Mouse (Mus musculus) layer of hippocampus, postnatal 25 days (tissue): Measurements from ENCODE around the gene Tor1b. TPM values are rescaled to one million over a fixed set of nuclear protein-coding genes. Genes with fewer than 3 reads are reported as not detected.
"Not testable (repeated sequence)": the region's sequence is repeated elsewhere in the genome, so short reads cannot be mapped to it uniquely, and the experiment has no call there.

Experiments used
- DNase-seq, 2 experiments: peaks; one replicate each; pipeline ENCODE4 v3.0.0; 2022; ENCODE audit warnings: mixed read lengths in 2 of 2, low spot score in 1 of 2; ENCODE audit errors: extremely low spot score in 1 of 2
- total RNA-seq, 2 experiments: library from RNA; stranded (reverse); gene quantifications; 2 replicates each; pipeline ENCODE4 v1.2.3; 2021

Gene Tor1b
- total RNA-seq, 2 experiments from 2014 or later, result 37.4 to 39.6 TPM

DNA sequence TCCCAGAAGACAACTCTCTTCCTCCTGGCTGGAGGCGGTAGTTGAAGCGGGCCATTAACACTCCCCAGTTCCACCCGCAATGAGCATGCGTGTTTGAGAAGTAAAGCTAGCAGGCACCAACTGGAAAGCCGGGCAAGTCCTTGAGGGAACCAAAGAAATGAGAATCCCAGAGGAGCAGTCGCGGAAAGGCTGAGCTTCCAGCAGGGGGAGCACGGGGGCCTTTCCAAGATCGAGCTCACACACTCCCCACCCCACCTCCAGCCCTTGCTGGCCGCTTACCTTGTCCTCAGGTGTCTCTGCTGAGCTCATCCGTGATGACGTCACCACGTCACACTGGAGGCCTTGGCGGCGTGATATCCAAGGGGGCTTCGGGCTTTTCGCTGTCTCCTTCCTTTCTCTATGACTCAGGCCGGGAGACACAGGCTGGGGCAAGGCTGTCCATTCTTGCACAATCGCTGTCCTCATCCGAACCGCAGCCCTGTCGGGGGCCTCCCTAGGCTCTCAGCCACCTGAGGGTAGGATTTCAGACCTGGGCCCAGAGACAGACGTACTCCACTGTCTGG is 23.2 kb upstream of the Tor1b start, which contains the start of gene Ptges:
Gene Ptges (minus strand): TSS at position 381 of the 563 bp plus-strand sequence.
- peak; percentile 64 to 74 for DNase-seq

DNA sequence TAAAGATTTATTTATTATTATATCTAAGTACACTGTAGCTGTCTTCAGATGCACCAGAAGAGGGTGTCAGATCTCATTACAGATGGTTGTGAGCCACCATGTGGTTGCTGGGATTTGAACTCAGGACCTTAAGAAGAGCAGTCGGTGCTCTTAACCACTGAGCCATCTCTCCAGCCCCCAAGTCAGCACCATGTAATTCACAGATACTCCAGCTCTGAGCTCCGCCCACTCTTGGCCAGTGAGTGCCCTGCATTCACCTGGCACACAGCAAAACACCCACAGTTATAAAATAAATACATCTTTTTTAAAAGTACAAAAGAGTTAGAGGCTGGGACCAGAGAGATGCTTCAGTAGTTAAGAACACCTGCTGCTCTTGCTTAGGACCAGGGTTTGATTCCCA is 21.9 kb upstream of the Tor1b start:
- DNase-seq, result not testable (repeated sequence)

DNA sequence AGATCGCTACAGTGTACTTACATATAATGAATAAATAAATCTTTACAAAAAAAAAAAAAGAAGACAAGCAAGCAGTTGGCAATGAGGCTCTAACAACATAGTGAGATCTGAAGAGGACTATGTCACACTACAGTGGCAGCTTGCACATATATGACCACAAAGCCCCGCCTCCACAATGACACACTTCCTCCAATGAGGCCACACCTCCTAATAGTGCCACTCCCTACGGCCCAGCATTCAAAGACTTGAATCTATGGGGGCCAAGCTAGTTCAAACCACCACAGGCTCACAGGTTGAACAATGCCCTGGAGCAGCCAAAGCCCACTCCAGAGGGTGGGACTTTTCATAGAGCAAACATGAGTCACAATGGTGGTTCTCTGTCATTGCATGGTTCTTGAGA is 20.8 kb upstream of the Tor1b start:
- no peak for DNase-seq

DNA sequence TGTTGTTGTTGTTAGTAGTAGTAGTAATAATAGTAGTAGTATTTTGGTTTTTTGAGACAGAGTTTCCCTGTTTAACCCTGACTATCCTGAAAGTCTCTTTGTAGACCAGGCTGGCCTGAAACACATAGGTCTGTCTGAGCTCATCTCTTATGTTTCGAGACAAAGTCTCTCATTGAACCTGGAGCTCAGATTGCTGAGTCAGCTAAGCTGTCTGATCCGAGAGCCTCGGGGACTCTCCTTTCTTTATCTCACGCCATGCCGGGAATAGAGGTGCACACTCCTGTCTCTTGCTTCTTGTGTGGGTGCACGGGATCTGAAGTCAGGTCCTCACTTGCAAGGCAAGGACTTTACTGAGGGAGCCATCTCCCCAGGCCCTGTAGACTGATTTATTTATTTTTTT is 19.7 kb upstream of the Tor1b start:
- DNase-seq, result no peak

DNA sequence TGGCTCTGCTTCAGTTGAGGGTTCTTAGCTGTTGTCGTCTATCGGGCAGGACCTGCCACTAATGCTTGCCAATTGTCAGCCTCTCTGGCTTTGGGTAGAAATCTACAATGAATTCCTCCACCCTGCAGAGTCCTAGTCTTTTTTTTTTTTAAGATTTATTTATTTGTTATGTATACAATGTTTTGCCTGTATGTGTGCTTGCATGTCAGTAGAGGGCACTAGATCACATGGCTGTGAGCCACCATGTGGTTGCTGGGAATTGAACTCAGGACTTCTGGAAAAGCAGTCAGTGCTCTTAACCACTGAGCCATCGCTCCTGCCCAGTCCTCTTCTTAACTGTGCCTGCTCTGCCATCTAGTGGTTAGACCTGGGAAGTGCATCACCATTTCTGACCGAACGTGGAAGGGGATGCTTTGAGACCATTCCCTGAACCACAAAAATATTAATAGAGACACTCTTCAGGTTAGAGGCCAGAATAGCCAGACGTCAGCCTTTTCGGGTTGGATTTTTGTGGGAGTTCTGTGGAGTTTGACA is 18.8 kb upstream of the Tor1b start:
- DNase-seq, result peak; percentile 55 to 79

DNA sequence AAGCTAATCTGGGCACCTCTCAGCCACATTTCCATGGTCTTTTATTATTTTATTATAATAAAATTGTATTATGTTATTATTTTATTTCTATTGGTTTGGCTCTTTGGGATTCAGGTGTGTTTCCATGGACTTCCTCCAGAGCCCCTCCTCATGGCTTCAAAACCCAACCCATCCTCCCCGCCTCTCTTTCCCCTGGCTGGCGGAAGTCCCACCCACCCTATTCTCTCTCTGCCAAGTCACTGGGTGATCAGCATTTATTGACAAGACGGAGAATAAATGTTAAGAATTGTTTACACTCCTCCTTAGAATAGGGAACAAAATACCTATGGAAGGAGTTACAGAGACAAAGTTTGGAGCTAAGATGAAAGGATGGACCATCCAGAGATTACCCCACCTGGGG is 16.0 kb upstream of the Tor1b start:
- DNase-seq, result no peak

DNA sequence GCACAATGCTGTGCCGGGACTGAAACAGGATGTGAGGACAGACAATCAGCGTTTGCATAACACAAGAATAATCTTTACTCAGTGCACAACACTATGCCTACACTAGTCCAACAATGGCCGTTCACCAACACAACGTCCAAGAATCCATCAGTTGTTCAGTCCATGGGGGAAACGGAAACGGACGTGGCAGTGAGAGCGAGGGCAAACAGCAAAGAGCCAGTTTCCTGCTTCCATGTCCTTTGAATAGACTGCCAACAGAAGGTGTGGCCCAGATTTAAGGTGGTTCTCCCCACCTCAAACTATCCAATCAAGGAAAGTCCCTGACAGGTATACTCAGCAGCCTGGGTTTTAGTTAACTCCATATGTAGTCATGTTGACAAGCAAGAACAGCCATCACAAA is 15.0 kb upstream of the Tor1b start:
- DNase-seq, result no peak

DNA sequence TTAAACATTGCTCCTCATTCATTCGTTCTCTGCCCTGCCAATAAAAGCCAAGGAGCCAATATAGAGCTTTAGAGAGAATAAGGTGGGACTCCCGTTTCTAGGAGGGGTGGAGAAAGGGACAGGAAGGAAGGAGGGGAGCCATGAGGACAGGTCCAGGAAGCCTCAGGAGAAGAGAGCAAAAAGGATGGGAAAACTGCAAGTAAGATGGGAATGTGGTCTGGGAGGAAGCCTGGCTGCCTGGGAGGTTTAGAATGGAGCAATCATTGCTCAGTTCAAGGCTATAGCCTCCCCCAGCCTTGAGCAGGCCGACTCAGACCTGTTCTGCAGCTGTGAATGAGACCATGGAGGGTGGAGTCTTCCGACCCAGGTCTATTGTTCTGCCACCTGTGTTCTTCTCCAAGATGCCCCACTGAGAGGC is 14.2 kb upstream of the Tor1b start:
- DNase-seq, result no peak

DNA sequence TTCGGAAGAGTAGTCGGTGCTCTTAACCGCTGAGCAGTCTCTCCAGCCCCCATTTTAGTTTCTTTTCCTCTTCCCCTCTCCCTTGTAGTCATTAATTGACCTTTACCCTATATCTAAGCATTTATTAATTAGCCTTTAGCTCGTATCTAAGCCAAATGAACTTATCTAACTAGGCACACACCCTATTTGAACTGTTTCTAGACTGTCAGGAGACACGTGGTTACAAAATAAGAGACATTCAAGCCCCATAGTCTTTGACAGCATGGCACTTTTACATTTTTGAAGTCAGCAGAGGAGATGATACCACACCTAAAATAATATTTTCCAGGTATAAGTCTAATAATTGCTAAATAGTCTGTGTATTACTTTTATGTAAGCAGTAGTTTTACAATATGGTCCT is 11.2 kb upstream of the Tor1b start:
- no peak for DNase-seq

DNA sequence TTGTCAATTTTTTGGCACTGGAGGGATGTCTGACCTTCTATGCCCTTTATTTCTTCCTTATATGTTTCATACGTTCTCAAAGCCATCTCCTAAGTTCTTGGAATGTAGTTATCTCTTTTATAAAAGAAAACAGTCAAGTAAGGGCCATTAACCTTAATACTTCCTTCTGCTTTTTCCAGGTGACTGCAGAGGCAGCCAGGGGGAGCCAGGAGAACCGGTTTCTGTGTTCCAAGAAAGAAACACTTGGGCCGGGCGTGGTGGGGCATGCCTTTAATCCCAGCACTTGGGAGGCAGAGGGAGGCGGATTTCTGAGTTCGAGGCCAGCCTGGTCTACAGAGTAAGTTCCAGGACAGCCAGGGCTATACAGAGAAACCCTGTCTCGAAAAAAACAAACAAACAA is 10.6 kb upstream of the Tor1b start:
- DNase-seq, result not testable (repeated sequence)

DNA sequence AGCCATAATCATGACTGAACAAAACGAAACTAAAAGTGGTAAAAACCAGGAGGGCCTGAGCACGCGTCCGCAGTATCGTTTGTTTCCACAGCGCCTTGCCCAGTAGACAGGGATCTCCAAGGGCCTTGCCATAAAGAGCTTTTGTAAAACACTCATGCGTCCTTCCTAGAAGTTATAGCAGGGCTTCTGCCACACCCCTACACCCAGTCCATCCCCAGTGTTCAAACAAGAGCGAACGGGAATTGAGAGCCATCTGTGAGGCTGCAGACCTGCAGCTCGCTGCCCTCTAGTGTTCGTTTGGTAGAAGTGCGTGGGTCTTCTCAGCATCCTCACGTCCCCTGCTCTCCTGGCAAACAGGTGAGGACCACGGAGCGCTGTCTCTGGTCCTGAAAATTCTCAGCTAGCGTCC is 10.2 kb upstream of the Tor1b start:
- peak; percentile 29 to 39 for DNase-seq

DNA sequence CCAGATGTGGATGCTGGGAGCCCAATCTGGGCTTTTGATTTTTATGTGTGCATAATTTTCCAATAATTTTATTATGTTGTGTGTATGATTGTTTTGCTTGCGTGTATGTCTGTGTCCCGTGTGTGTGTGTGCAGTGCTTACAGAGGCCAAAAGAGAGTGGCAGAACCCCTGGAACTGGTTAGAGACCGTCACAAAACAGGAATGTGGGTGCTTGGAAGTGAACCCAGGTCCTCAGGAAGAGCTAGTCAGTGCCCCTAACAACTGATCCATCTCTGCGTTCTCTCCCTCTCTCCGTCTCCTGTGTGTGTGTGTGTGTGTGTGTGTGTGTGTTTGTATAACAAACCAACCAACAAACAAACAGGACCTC is 319 bp upstream of the Tor1b start:
- DNase-seq, result no peak

DNA sequence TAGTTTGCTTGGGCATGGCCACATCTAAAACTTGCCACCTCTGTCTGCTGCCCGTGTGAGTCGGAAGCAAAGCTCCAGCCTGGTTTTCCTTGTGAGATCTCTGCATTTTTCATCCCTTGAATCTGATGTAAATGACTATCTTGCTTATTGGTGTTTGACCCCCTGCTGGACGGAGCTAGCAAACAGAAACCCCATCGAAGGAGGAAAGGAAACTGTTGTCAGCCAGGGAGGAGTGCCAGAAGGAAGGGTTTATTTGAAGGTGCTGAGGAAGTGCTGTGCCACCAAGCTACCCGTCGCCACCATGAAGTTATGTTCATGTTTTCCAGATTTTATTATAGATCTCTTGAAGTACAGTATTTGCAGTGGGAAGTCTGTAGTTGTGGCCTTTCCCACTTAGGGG is 2.0 kb downstream of the Tor1b start:
- DNase-seq, result no peak

DNA sequence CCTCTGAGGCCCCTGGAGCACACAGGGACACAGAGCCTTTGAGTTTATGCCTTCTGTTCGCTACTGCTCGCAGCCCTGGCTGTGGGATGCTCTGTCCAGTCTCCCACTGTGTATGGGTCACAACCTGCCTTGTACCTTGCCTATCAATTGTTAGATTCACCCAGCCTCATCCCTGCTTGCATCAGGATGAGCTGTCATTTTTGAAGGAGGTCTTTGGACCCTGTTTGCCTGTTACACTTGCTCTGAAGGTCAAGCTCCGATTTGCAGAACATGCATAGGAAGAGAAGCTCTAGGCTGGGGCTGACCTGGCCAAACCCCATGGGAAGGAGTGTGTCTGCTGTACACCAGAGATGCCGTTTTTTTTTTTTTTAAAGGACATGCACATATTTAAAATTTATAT is 4.8 kb downstream of the Tor1b start:
- DNase-seq, result no peak

DNA sequence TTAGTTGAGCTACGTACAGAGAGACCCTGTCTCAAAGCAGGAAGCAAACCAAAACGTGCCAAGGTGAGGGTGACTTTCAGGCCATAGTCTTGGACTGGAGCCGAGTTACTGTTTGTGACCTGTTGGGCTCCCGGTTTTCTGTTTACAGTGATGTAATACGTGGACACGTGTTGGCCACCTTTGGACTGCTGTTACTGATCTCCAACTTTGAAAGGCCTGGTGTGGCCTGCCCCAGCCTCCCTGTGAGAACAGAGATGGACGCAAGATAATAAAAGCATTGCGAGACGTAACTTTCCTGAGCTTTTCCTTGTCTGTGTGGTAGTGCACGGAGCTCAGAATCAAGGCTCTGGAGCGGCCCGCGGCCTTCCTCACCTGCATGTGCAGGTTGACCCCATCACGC is 6.0 kb downstream of the Tor1b start:
- no peak for DNase-seq

DNA sequence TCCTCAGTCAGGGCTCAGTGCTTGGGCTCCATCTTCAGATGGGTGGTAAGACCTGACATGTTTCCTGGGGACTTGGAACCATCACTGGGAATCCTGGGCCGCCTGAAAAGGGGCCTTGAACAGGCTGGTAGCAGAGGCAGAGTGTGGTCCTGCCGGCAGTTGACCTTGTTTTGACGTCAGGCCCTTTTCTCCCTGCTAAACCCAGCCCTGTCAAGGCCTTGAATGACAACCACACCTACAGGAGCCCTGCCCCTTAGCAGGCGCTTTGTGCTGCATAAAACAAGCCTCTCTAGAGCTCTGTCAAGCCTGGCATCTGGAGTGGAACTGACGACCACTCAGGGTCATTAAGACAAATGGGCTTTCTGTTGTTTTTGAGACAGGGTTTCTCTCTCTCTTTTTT is 7.1 kb downstream of the Tor1b start:
- DNase-seq, result no peak

DNA sequence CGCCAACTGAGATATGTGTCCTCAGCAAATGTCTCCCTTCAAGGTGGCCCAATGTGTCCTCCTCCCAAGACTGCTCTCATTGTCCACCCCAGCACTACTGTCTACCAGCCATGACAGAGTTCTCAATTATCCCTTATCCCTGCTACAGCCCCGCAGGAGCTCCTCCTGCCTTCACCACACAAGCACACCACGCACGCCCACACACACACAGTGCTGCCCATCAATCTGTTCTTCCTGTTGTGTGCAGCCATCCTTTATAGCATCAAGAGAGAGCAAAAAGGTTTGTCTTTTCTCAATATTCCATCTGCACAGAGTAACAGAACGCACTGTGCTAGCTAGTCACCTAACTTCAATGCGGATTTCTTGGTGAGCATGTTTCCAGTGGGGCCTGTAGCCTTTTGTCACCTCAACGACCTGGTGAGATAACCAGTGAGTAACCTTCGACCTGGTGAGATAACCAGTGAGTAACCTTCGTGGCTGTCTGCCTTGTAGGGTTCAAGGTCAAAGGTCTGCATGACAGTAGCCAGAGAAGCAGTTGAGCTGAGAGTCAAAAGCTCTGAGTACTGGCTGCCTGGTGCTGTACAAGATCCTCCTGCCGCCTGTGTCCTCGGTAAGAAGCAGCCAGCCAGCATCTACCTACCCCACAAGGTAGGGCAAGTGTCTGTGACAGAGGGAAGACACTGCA is 10.0 kb downstream of the Tor1b start:
- DNase-seq, result no peak

DNA sequence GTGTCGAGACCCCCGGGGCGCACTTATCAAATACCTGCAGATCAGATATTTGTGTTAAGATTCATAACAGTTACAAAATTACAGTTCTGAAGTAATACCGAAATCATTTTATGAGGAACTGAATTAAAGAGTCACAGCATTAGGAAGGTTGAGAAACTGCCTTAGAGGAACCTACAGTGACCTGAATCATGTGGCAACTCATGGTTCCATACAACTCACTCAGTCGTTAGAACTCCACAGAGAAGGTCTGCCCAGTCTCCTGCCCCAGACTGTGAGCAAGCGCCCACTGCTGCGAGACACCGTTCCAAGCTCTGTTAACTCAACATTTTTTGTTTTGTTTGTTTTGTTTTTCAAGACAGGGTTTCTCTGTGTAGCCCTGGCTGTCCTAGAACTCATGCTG is 12.9 kb downstream of the Tor1b start:
- no peak for DNase-seq

DNA sequence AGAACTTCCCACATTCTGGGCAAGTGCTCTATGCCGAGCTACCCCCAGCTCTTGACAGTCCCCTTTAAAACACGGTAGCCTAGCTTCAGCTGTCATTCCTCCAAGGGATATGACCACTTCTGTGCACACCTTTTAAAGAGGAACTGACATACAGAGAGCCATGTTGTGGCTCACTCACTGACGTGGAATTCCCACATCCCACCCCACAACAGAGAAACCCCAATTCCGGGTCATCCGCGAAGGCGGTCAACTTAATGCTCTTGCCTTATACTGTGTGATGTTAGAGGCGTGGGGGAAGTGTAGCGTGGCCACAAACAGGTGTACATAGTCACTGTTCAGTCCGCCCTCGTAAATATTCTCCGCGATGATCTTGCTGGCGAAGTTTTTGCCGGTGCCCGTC is 14.1 kb downstream of the Tor1b start:
- DNase-seq, result no peak

DNA sequence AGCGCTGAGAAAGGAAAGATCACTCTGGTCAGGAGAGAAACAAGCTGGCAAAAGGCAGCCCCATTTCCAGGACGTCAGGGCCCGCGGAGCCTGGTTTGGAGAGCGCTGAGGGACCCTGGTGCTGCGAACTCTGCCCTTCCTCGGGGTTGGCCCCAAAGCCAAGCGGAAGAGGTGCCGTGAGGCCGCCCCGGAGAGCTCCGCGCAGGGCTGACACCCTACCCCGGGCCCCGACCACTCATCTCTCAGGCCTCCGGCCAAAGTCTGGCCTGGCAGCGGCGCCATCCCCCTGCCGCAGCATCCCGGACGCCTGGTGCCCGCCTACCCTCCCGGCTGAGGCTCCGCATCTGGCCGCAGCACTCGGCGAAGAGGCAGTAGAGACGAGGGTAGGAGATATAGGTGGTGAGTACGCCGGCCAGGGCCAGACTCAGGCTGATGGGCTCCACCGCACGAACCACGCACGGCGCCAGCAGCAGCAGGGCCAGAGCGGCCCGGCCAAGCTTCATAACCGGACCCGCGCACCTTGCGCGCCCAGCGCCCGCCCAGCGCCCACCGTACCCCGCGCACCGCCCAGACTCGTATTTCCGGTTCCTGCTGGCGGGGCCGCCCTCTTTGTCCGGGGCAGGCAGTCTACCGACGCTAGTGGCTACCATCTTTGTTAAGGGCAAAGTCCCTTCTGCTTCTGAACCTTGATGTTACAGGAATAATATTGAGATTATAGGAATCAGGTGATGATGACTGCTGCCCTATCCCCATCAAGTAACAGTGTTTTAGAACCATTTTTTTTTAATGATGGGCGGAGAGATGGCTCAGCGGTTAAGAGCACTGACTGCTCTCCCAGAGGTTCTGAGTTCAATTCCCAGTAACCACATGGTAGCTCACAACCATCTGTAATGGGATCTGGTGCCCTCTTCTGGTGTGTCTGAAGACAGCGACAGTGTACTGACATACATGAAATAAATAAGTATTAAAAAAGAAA is 14.9 kb downstream of the Tor1b start, which contains the start of gene Tor1a:
Gene Tor1a (minus strand): TSS at position 582 of the 976 bp plus-strand sequence.
- peak; percentile 79 to 87 for DNase-seq
